Mouse (Mus musculus) liver, adult 2 months (tissue): Measurements from ENCODE around the gene Commd2. TPM values are rescaled to one million over a fixed set of nuclear protein-coding genes. Genes with fewer than 3 reads are reported as not detected.

Source experiments
- DNase-seq: peaks from one replicate; pipeline ENCODE4 v3.0.0-alpha.2; 2011; ENCODE audit warnings: low read depth, low spot score; ENCODE audit errors: extremely low read depth
- H3K27ac ChIP-seq: fragments of 200-500 bp; replicated peaks from 2 replicates; pipeline ENCODE4 v1.5.1; 2012; ENCODE audit warnings: low read depth, mild to moderate bottlenecking, control low read depth, inconsistent platforms, low read length; ENCODE audit not compliant: insufficient read depth
- H3K27me3 ChIP-seq: fragments of 200-500 bp; 2 replicates; pipeline ENCODE4 v1.6.1; 2012; ENCODE audit warnings: mild to moderate bottlenecking, moderate library complexity, low read length, inconsistent platforms; ENCODE audit not compliant: control insufficient read depth, insufficient read depth
- H3K36me3 ChIP-seq: fragments of 200-500 bp; 2 replicates; pipeline ENCODE4 v1.6.1; 2012; ENCODE audit warnings: low read length, inconsistent platforms; ENCODE audit not compliant: control insufficient read depth, insufficient read depth
- H3K4me1 ChIP-seq: fragments of 200-500 bp; 2 replicates; pipeline ENCODE4 v1.6.1; 2011; ENCODE audit warnings: low read length; ENCODE audit not compliant: control insufficient read depth, insufficient read depth
- H3K4me3 ChIP-seq: fragments of 200-500 bp; 2 replicates; pipeline ENCODE4 v1.5.1; 2011; ENCODE audit warnings: low read depth, mild to moderate bottlenecking, control low read depth, low read length, moderate library complexity; ENCODE audit not compliant: insufficient read depth
- H3K79me2 ChIP-seq: fragments of 200-500 bp; 2 replicates; pipeline ENCODE4 v1.6.1; 2012; ENCODE audit warnings: inconsistent platforms, mild to moderate bottlenecking, low read length, moderate library complexity; ENCODE audit not compliant: control insufficient read depth, insufficient read depth
- H3K9ac ChIP-seq: fragments of 200-500 bp; 2 replicates; pipeline ENCODE4 v1.6.1; 2012; ENCODE audit warnings: low read depth, mild to moderate bottlenecking, control low read depth, inconsistent platforms, low read length
- CTCF ChIP-seq: fragments of 200-500 bp; IDR thresholded peaks from 2 replicates; pipeline ENCODE4 v1.5.1; 2011; ENCODE audit warnings: low read depth, low read length, control low read depth
- POLR2A ChIP-seq: fragments of 200-500 bp; IDR thresholded peaks from 2 replicates; pipeline ENCODE4 v1.6.1; 2011; ENCODE audit warnings: low read length, control low read depth; ENCODE audit not compliant: insufficient read depth; ENCODE audit errors: extremely low read depth
- WGBS: fragments of 180-500 bp; shearing (Covaris S2); methylation state at CpG from one replicate; pipeline ENCODE4 v1.1.7; 2018; 5-methylcytosine and 5-hydroxymethylcytosine counted together
- polyA plus RNA-seq: library from polyadenylated mRNA; depleted of rRNA; stranded (reverse); fragments of >200 nt; gene quantifications from 2 replicates; pipeline ENCODE4 v1.2.3, GENCODE M21; 2012
- total RNA-seq: library from RNA; depleted of rRNA; stranded (reverse); fragments of >200 nt; gene quantifications from 2 replicates; pipeline ENCODE4 v1.2.3, GENCODE M21; 2014

Gene Commd2
- total and polyA plus RNA-seq, 2 experiments = 13.9 to 17.3 TPM

DNA sequence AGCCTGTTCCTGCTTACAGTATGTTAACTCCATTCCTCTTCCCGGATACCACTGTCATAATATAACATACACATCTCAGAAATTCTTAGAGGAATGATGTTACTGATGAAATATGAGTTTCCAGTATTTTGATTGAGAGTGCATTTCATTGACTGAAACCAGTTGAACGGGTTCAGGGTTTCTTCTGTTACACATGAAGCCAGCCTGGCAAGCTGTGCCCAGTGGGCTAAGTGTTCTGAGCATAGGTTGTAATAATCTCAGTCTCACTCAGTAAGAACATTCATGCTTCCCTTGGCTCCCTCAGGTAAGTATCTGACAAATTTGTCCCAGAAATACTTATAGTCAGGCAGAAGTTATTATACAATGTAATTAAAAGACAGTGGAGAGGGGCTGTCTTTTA is 22.6 kb upstream of the Commd2 start:
- Histone ChIP-seq H3K27ac (no peak overlapping the region), H3K9ac (no peak overlapping the region), H3K36me3 (no peaks in the 10 kb centered on the region), H3K4me1 (no peaks in the 10 kb centered on the region), H3K79me2 (no peaks in the 10 kb centered on the region), H3K4me3 (no peak overlapping the region), H3K27me3 (no peaks in the 10 kb centered on the region)
- 92% methylated on average over 2 of the region's 2 CpGs for WGBS
- no peak for DNase-seq
- no peak for TF ChIP-seq POLR2A
- TF ChIP-seq CTCF = no peak

DNA sequence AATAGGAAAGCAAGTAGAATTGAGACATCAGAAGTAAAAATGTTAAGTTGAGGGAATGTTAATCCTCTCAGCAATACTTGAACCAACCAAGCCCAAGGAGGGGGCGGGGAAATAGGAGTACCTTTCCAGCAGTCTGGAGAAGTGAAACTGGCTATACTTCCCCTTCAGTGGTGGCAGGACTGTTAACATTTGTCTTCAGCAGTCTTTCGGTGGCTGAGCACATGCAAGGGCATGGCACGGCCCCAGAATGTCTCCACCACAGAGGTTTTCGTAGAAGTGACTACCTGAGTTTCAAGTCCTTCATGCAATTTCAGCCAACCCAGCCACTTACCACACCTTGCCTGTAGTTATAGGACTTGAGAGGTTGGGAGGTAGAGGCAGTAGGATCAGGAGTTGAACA is 22.1 kb upstream of the Commd2 start:
- Histone ChIP-seq H3K27me3 (no peaks in the 10 kb centered on the region), H3K4me1 (no peaks in the 10 kb centered on the region), H3K27ac (no peak overlapping the region), H3K36me3 (no peaks in the 10 kb centered on the region), H3K9ac (no peak overlapping the region), H3K79me2 (no peaks in the 10 kb centered on the region), H3K4me3 (no peak overlapping the region)
- 89% methylated on average over 4 of the region's 4 CpGs for WGBS
- no peak for TF ChIP-seq CTCF
- TF ChIP-seq POLR2A = no peak
- no peak for DNase-seq

DNA sequence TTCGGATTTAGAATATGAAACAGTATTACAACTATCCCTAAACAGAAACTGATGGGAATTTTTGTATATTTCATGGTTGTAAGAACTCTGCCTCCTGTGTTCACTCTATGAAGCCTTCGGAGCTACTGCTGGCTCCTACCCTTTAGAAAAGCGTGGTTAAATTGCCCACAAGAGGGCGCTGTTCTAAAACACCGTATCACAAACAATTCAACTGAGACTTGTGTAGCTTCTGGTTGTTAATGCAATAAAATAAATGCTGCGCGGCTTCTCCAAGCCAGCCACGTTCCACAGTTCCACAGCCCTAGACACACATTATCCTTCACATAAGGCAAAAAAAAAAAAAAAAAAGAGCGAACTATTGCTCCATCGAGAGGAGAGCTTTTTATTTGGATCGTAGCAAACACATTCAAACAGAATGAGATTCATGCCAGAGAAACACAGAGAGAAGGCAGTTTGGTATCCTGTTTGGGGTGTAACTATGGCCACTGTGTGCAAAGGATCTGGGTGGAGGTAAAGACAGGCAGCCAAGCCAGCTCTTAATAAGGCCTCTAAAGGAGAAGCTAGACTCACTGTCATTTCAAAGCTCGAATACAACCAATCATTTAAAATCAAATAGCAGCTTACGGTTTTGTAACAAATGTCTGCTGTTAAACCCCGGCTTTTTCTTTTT is 15.7 kb upstream of the Commd2 start:
- WGBS = 15% methylated on average over 14 of the region's 14 CpGs
- TF ChIP-seq CTCF (peak; percentile 36; the same call in 1 of the 2 replicates), POLR2A (no peak)
- peak; percentile 86 for DNase-seq
- 0 out of 2 replicates have a peak overlapping the region, but pooled peaks have one; percentile 4 for H3K9ac ChIP-seq
- no peaks in the 10 kb centered on the region for H3K36me3 ChIP-seq
- H3K4me1 ChIP-seq = no peaks in the 10 kb centered on the region
- no peaks in the 10 kb centered on the region for H3K79me2 ChIP-seq
- peak overlapping the region; percentile 9; the same call in 1 of the 2 replicates for H3K4me3 ChIP-seq
- no peak overlapping the region for H3K27ac ChIP-seq
- H3K27me3 ChIP-seq = no peaks in the 10 kb centered on the region

DNA sequence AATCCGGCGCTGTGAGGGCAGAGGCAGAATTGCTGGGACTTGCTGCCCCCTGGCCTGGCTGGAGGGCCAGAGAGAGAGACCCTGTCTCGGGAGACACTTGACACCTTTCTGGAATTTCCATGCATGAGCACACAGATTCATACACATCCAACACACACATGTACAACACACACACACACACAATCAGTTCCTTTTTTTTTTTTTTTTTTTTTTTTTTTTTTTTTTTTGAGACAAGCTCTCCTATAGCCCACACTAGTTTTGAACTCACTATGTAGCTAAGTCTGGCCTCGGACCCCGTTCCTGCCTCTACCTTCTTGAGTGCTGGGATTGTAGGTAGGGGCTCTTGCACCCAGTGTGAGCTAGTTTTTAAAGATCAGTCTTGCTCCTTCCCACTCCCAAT is 14.4 kb upstream of the Commd2 start:
- Histone ChIP-seq H3K27me3 (no peaks in the 10 kb centered on the region), H3K79me2 (no peaks in the 10 kb centered on the region), H3K27ac (no peak overlapping the region), H3K4me1 (no peaks in the 10 kb centered on the region), H3K9ac (no peak overlapping the region), H3K36me3 (no peaks in the 10 kb centered on the region), H3K4me3 (no peak overlapping the region)
- no peak for TF ChIP-seq POLR2A
- TF ChIP-seq CTCF = no peak
- WGBS = 90% methylated on average over 5 of the region's 5 CpGs
- DNase-seq = no peak

DNA sequence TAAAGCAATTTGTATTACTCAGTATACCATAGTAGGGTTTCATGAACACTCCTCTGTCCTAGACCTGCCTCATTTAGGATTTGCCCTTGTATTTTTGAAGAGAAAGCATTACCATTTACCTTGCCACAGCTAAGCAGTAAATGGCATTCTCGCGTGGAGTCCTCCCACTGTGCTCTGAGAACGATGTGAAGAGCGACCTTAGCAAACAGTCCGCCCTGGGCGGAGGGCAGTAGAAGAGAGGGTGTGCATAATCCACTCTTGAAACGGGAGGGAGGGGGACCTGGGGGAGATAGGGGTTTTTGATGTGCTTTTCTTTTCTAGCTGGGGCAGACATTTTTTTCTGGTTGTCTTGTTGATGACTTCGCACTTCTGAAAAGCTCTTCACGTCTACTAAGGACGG is 13.2 kb upstream of the Commd2 start:
- DNase-seq = no peak
- H3K79me2 ChIP-seq = no peaks in the 10 kb centered on the region
- WGBS = 74% methylated on average over 10 of the region's 10 CpGs

DNA sequence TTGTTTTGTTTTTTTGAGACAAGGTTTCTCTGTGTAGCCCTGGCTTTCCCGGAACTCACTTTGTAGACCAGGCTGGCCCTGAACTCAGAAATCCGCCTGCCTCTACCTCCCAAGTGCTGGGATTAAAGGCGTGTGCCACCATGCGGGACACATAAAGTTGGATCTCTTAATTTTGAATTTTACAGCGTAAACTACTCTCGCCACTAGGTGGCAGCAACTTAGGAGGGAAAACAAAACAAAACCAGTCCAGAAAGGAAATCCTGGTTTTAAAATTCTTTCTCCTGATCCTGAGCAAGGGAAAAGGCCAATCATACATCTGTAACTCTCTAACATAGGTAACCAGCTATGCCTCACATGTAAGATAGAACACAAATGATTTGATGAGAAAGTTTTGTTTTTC is 12.2 kb upstream of the Commd2 start:
- Histone ChIP-seq H3K27me3 (no peaks in the 10 kb centered on the region), H3K36me3 (no peaks in the 10 kb centered on the region), H3K79me2 (no peaks in the 10 kb centered on the region), H3K27ac (no peak overlapping the region), H3K4me3 (no peak overlapping the region), H3K9ac (no peak overlapping the region), H3K4me1 (no peaks in the 10 kb centered on the region)
- no peak for TF ChIP-seq POLR2A
- peak; percentile 31 for TF ChIP-seq CTCF
- DNase-seq = peak; percentile 59
- 13% methylated on average over 6 of the region's 6 CpGs for WGBS

More for the DNA sequence above, 13.2 kb upstream of the Commd2 start:
- no peak for TF ChIP-seq CTCF
- TF ChIP-seq POLR2A = no peak
- Histone ChIP-seq H3K27me3 (no peaks in the 10 kb centered on the region), H3K9ac (no peak overlapping the region), H3K27ac (no peak overlapping the region), H3K4me1 (no peaks in the 10 kb centered on the region), H3K36me3 (no peaks in the 10 kb centered on the region), H3K4me3 (no peak overlapping the region)
